In the genomic region with DNA sequence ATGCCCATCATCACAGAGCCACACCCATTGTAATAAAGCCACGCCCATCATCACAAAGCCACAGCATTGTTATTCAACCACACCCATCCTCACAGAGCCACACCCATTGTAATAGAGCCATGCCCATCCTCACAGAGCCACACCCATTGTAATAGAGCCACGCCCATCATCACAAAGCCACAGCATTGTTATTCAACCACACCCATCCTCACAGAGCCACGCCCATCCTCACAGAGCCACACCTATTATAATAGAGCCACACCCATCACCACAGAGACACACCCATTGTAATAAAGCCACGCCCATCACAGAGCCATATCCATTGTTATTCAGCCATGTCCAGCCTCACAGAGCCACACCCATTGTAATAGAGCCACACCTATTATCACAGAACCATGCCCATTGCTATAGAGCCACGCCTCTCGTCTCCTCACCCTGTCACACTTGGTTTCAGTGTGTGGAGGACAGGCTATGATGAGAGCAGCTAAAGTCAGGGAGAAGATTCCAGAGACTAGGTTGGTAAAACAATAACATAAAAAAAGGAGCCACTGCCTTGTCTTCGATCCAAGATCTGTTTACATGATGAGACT, we compare ENCODE assay signal across 23 mouse cellular contexts.
DNase-seq lines count a peak whose midpoint lies in the region; ATAC-seq and TF ChIP-seq lines count a peak whose summit lies in the region.
"Had no signal": no experiment of that assay in that cellular context is flagged by ENCODE, and none has a peak within 500 bp of the region (broad histone marks: within the 10 kb centered on the region; RNA-seq: fewer than 3 reads in every experiment).

No protein-coding gene starts in this region.

- H3K9ac ChIP-seq in ES-Bruce4 (ENCODE audit: low read depth, poor library complexity, severe bottlenecking) = no peak overlapping the region
- no peak overlapping the region for H3K9ac ChIP-seq in MEL (ENCODE audit: control insufficient read depth, low read depth, low read length, poor library complexity, severe bottlenecking)
- no peak overlapping the region for H3K9ac ChIP-seq in hindbrain, embryonic 12.5 days
- H3K9ac ChIP-seq: embryonic facial prominence, embryonic 13.5 days; forebrain, embryonic 12.5 days; hindbrain, embryonic 14.5 days; intestine, embryonic 15.5 days had no signal

- no peaks in the 10 kb centered on the region for H3K79me2 ChIP-seq in MEL (ENCODE audit: control insufficient read depth, insufficient read depth, low read length, poor library complexity)

- H3K36me3 ChIP-seq in ES-Bruce4 (ENCODE audit: control insufficient read depth, insufficient read depth, low read length, poor library complexity, severe bottlenecking) = no peaks in the 10 kb centered on the region
- H3K36me3 ChIP-seq in MEL (ENCODE audit: control insufficient read depth in 1 of 2, insufficient read depth in 2 of 2, low read length in 2 of 2) = no peaks in the 10 kb centered on the region
- no peaks in the 10 kb centered on the region for H3K36me3 ChIP-seq in hindbrain, embryonic 12.5 days
- H3K36me3 ChIP-seq: embryonic facial prominence, embryonic 13.5 days; forebrain, embryonic 12.5 days; heart, embryonic 10.5 days; intestine, embryonic 15.5 days had no signal

- intact Hi-C loops in heart, postnatal 14 days (cut with DNase I) = no loop called here

- WGBS in hindbrain, embryonic 12.5 days = 86% methylated on average over 7 of the region's 7 CpGs

- no peak overlapping the region for H3K4me2 ChIP-seq in hindbrain, embryonic 12.5 days (replicated peaks)
- H3K4me2 ChIP-seq: embryonic facial prominence, embryonic 13.5 days; forebrain, embryonic 12.5 days; hindbrain, embryonic 14.5 days; intestine, embryonic 15.5 days had no signal

- H3K9me3 ChIP-seq in ES-Bruce4 (replicated peaks; ENCODE audit: control insufficient read depth, insufficient read depth, low read length, poor library complexity, severe bottlenecking) = peaks cover 13% of the 10 kb centered on the region
- H3K9me3 ChIP-seq in MEL (replicated peaks; ENCODE audit: insufficient read depth, low read length) = no peaks in the 10 kb centered on the region
- no peaks in the 10 kb centered on the region for H3K9me3 ChIP-seq in hindbrain, embryonic 12.5 days (replicated peaks)
- H3K9me3 ChIP-seq: embryonic facial prominence, embryonic 13.5 days; forebrain, embryonic 12.5 days; heart, embryonic 10.5 days; intestine, embryonic 15.5 days had no signal

- H3K27me3 ChIP-seq in ES-Bruce4 (ENCODE audit: control insufficient read depth, insufficient read depth, low read length, poor library complexity, severe bottlenecking) (no peaks in the 10 kb centered on the region), MEL (ENCODE audit: control insufficient read depth in 1 of 2, insufficient read depth in 2 of 2, low read length in 2 of 2) (no peaks in the 10 kb centered on the region; a peak in 1 of 4 replicates)
- no peaks in the 10 kb centered on the region for H3K27me3 ChIP-seq in hindbrain, embryonic 12.5 days
- H3K27me3 ChIP-seq: embryonic facial prominence, embryonic 13.5 days; forebrain, embryonic 12.5 days; intestine, embryonic 15.5 days had no signal

- H3K4me1 ChIP-seq in ES-Bruce4 (ENCODE audit: control insufficient read depth, insufficient read depth, low read length) (no peaks in the 10 kb centered on the region), MEL (ENCODE audit: control insufficient read depth in 1 of 2, insufficient read depth in 2 of 2, low read length in 2 of 2) (no peaks in the 10 kb centered on the region)
- H3K4me1 ChIP-seq in hindbrain, embryonic 12.5 days = no peaks in the 10 kb centered on the region
- H3K4me1 ChIP-seq: embryonic facial prominence, embryonic 13.5 days; forebrain, embryonic 12.5 days; heart, embryonic 10.5 days; intestine, embryonic 15.5 days had no signal

- H3K27ac ChIP-seq in ES-Bruce4 (ENCODE audit: insufficient read depth, low read length) (peak overlapping the region; percentile 46), MEL (ENCODE audit: control insufficient read depth, low read depth, low read length) (no peak overlapping the region)
- no peak overlapping the region for H3K27ac ChIP-seq in hindbrain, embryonic 12.5 days
- no peak overlapping the region for H3K27ac ChIP-seq in layer of hippocampus, adult 2 months
- H3K27ac ChIP-seq: embryonic facial prominence, embryonic 13.5 days; forebrain, embryonic 12.5 days; heart, embryonic 10.5 days; hindbrain, embryonic 14.5 days; intestine, embryonic 15.5 days had no signal

- TF ChIP-seq CTCF in ES-Bruce4 (IDR thresholded peaks at IDR 0.05; ENCODE audit: low read depth, low read length) (no peak), MEL (IDR thresholded peaks at IDR 0.05 in 2 of 3, conservative IDR thresholded peaks at IDR 0.05 in 1 of 3; ENCODE audit: control insufficient read depth in 1 of 3, insufficient read depth in 1 of 3, low read depth in 2 of 3, low read length in 3 of 3, poor library complexity in 1 of 3, severe bottlenecking in 1 of 3) (no peak)
- no peak for TF ChIP-seq CTCF in layer of hippocampus, adult 2 months (conservative IDR thresholded peaks at IDR 0.05)

- H3K4me3 ChIP-seq in ES-Bruce4 (ENCODE audit: low read depth, low read length) (no peak overlapping the region), MEL (ENCODE audit: control insufficient read depth in 1 of 2, insufficient read depth in 1 of 2, low read depth in 2 of 2, low read length in 2 of 2) (no peak overlapping the region)
- no peak overlapping the region for H3K4me3 ChIP-seq in hindbrain, embryonic 12.5 days
- no peak overlapping the region for H3K4me3 ChIP-seq in layer of hippocampus, adult 2 months
- H3K4me3 ChIP-seq: embryonic facial prominence, embryonic 13.5 days; forebrain, embryonic 12.5 days; heart, embryonic 10.5 days; intestine, embryonic 15.5 days had no signal

- peak; percentile 44 for ATAC-seq in granulocyte monocyte progenitor cell, adult 5-6 weeks (replicated peaks; ENCODE audit: poor library complexity, severe bottlenecking)
- no peak for ATAC-seq in hindbrain, embryonic 12.5 days (ENCODE audit: low FRiP score)
- no peak for ATAC-seq in CD4-positive, CD25-positive, alpha-beta regulatory T cell, adult 4 months
- ATAC-seq: forebrain, embryonic 16.5 days; intestine, embryonic 15.5 days; Patski had no signal

- TF ChIP-seq POLR2A in ES-Bruce4 (IDR thresholded peaks at IDR 0.05; ENCODE audit: insufficient read depth, low read length) = no peak
- no peak for TF ChIP-seq POLR2A in MEL (IDR thresholded peaks at IDR 0.05; ENCODE audit: control insufficient read depth in 1 of 2, insufficient read depth in 1 of 2, low read depth in 1 of 2, low read length in 2 of 2, poor library complexity in 1 of 2)

- peak; percentile 52 for DNase-seq in heart, adult 11 months
- no peak for DNase-seq in heart, postnatal 14 days
- peak; percentile 16 for DNase-seq in MEL (ENCODE audit: low read depth, low spot score)
- no peak for DNase-seq in layer of hippocampus, adult 2 months (ENCODE audit: low spot score in 2 of 2)
- DNase-seq: adrenal gland, adult 8-10 months; B cell, adult 2 months; cerebellum, adult 11 months; cerebellum, adult 8-10 months; cerebellum, postnatal 25 days; gastrocnemius, postnatal 10 days; heart, adult 18-20 months; heart, postnatal 10 days had no signal

- no peak for TF ChIP-seq EP300 in ES-Bruce4 (IDR thresholded peaks at IDR 0.05; ENCODE audit: insufficient read depth, low read depth, low read length)
- no peak for TF ChIP-seq EP300 in MEL (IDR thresholded peaks at IDR 0.05; ENCODE audit: low read depth in 1 of 2, low read length in 2 of 2)

- no peak for TF ChIP-seq RAD21 in MEL (IDR thresholded peaks at IDR 0.05; ENCODE audit: low read depth, low read length)

TF ChIP-seq in MEL, 35 proteins besides CTCF, POLR2A, EP300 and RAD21:
- TF ChIP-seq MYB (IDR thresholded peaks at IDR 0.05; ENCODE audit: low read depth, low read length) (no peak), POLR2AphosphoS5 (IDR thresholded peaks at IDR 0.05; ENCODE audit: borderline replicate concordance, low read depth, low read length) (no peak), CHD1 (IDR thresholded peaks at IDR 0.05; ENCODE audit: low read depth, low read length) (no peak), ZNF384 (IDR thresholded peaks at IDR 0.05; ENCODE audit: low read depth, low read length) (no peak)
TF ChIP-seq in MEL: peak in this region for 0.

Comparison
In these comparisons a context has a peak if more than half of its experiments do, and no peak if none do; other contexts are left out.
1. DNase-seq: peak in heart, adult 11 months (single experiment) and MEL (single experiment); none in heart, postnatal 14 days (0 of 2) and layer of hippocampus, adult 2 months (0 of 2).